Mouse (Mus musculus): ENCODE results near the gene St3gal2.

DNA sequence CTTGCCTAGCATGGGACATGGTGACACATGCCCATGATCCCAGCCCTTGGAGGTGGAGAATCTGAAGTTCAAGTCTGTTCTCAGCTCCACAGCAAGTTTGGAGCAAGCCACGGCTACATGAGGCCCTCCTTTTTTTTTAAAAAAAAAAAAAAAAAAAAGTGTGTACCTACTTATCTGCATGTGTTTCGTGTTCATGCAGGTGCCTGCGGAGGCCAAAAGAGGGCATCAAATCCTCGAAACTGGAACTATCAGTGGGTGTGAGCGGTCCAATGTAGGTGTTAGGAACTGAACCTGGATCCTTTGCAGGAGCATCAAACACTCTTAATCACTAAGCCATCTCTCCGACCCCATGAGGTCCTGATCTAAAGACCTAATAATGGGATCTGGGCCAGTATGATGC is 22.2 kb upstream of the St3gal2 start:
- no peak for TF ChIP-seq POLR2A (IDR thresholded peaks at IDR 0.05; ENCODE audit: borderline replicate concordance, control insufficient read depth, low read depth, low read length)
- no peak for TF ChIP-seq CTCF (IDR thresholded peaks at IDR 0.05; ENCODE audit: control insufficient read depth, insufficient read depth, low read length)

All from bone marrow, adult 2 months (tissue).